Mouse (Mus musculus): ENCODE measurements around the gene Zfp386.
A peak's percentile ranks its signal among the peaks of the same experiment; 100 is the strongest.
"Not testable (repeated sequence)": the region's sequence is repeated elsewhere in the genome, so short reads cannot be mapped to it uniquely, and the experiment has no call there.

The Zfp386 gene

GRCm38 (mm10) chr12:116047440-116048377 lies at the start of gene Zfp386:
Gene Zfp386 (plus strand): TSS chr12:116047724.
- peak; percentile 93 for DNase-seq (ENCODE audit: low spot score)

- DNase-seq (ENCODE audit: low spot score): not testable (repeated sequence)
Observed at GRCm38 (mm10) chr12:115999784-116000183, 47.7 kb upstream of the Zfp386 start.

DNA sequence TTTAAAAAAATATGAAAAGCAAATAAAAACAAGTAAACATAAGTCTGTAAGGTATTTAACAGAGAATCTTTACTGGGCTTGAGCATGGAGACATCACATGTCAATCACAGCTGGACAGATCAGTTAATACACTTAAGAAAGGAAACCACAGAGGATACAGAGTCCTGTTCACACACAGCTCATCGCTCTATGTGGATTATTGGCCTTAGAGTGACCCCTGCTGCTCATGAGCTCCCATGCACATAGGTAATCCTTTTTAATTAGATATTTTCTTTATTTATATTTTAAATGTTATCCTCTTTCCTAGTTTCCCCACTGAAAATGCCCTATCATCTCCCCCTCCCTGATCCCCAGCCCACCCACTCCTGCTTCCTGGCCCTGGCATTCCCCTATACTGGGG lies 44.6 kb upstream of the Zfp386 start:
- not testable (repeated sequence) for DNase-seq (ENCODE audit: low spot score)

GRCm38 (mm10) chr12:116010812-116011211 lies 36.7 kb upstream of the Zfp386 start:
- DNase-seq (ENCODE audit: low spot score): no peak

- peak; percentile 42 for DNase-seq (ENCODE audit: low spot score)
Observed at GRCm38 (mm10) chr12:116028095-116028494, 19.4 kb upstream of the Zfp386 start.

GRCm38 (mm10) chr12:116035346-116035745 lies 12.2 kb upstream of the Zfp386 start:
- no peak for DNase-seq (ENCODE audit: low spot score)

DNA sequence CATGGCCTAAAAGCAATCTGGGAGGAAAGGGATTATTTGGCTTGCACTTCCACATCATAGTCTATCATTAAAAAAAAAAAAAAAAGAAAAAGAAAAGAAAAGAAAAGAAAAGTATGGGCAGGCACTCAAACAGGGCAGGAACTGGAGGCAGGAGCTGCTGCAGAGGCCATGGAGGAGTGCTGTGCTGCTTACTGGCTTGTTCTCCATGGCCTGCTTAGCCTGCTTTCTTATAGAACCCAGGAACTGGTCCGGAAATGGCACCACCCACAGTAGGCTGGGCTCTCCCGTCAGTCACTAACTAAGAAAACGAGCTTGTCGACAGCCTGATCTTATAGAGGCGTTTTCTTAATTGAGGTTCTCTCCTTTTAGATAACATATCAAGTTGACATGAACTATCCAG lies 2.7 kb upstream of the Zfp386 start:
- DNase-seq (ENCODE audit: low spot score): no peak

GRCm38 (mm10) chr12:116048766-116049165 lies 1.2 kb downstream of the Zfp386 start:
- DNase-seq (ENCODE audit: low spot score): no peak

- no peak for DNase-seq (ENCODE audit: low spot score)
Observed at GRCm38 (mm10) chr12:116049236-116049635, 1.7 kb downstream of the Zfp386 start.

- DNase-seq (ENCODE audit: low spot score): peak; percentile 29
Observed at GRCm38 (mm10) chr12:116049701-116050100, 2.2 kb downstream of the Zfp386 start.

- no peak for DNase-seq (ENCODE audit: low spot score)
Observed at GRCm38 (mm10) chr12:116054342-116054741, 6.8 kb downstream of the Zfp386 start.

DNA sequence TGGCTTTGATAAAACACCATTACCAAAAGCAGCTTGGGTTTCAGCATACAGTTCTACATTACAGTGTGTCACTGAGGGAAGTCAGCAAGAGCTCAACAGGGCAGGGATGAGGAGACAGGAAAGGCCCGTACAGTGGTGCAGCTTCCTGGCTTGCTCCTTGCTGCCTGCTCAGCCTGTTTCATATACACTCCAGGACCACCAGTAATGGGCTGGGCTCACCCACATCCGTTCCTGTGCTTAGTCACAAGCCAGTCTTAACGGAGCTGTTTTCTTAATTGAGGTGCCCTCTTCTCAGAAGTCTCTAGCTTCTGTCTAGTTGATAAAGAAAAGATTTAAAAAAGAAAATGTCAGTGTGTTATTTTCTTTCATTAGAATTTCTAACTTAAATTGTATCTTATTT lies 8.6 kb downstream of the Zfp386 start:
- no peak for DNase-seq (ENCODE audit: low spot score)

DNA sequence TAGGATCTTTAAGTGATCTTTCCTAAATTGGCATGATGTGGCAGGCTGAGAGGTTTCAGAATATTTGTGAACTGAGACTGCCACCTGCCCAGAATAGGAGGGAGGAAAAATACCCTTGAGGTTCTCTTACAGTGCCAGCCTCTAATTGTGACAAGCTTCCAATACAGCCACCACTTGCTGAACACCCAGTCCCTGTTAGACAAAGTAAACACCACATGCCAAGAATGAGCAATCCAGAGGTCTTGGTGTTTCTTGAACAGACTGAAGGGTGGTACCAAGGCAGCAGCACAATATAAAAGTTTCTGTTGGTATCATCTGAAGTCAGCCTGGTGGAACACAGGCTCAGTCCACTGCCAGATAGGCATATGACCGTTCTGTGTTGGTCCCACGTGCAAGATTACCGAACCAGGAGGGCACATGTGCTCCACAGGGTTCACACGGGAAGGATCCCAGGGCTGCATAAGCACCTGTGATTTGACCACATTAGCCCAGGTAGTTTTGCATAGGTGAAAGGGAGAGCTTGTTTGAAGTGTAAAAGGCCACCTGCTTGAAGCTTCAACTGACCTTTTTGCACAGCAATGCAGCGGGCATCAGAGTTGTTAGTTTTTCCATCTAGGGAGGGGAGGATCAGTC lies 14.2 kb downstream of the Zfp386 start:
- no peak for DNase-seq (ENCODE audit: low spot score)

DNA sequence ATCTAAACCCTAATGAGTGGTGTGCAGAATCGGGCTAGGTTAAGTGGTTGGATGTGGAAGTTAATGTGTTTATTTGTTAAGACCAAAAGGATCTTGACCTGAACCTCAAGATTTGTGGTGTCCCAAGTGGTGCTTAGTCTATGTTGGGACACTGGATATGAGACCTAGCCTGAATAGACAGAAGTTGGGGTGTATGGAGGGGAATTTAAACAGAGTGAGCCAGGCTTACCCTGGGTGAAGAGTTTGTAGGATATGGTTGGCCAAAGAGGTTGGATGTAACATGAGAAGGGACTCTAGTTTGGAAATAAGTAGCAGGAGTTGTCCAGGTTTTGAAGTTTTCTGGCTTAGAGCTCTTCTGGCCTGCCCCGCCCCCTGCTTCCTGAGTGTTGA lies 14.7 kb downstream of the Zfp386 start:
- no peak for DNase-seq (ENCODE audit: low spot score)

DNA sequence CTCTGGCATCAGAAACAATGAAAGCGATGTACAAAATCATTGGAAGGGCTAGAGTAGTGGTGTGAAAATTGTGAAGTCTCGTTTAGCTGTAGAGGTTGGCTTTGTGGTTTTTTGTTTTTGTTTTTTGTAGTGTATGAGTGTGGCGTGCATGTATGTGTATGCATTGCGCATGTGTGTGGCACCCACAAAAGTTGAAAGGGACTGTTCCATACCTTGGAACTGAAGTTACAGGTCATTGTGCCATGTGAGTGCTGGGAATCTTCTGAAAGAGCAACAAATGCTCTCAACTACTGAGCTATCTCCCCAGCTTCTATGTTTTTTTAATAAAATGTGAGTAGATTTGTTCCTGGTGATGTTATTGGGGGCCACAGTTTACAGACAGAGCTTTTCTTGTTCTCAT lies 15.5 kb downstream of the Zfp386 start:
- no peak for DNase-seq (ENCODE audit: low spot score)

GRCm38 (mm10) chr12:116071023-116071422 lies 23.5 kb downstream of the Zfp386 start:
- DNase-seq (ENCODE audit: low spot score): no peak

DNA sequence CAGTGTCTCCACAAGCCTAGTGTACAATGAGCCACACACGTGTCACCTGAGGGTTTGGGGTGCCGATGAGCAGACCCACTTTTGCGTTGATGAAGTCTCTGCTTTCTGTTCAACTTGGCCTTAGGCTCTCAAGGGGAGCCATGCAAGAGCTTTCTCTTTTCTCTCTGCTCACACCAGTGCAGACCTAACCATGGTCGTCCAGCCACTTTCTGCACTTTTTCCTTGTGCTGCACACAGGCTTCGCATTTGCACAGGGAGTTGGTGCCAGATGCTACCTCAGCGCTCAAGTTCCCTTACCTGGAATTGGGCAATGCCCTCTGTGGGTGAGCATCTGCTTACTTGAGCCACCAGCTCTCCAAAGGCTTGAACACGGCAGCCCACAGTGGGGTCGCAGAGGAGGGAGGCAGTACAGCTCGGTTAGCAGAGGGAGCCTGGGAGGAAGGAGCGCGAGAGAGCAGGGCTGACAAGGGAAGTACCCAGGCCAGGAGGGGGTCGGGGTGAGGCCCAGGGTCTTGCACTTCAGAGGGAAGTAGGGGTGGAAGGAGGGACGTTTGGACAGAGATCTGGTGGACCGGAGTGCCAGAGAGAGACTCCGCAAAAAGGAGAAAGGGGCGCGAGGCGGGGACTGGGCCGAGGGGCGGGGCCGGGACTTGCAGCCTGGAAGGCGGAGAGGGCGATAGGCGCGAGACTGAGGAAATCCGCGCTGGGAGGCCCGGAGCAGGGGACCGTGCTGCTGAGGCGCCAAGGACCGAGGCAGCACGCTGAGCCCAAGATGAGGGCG lies 29.7 kb downstream of the Zfp386 start, which contains the start of gene Vipr2:
Gene Vipr2, plus strand, starts transcription at position 653 of the 781 bp plus-strand sequence.
- DNase-seq (ENCODE audit: low spot score): no peak

- no peak for DNase-seq (ENCODE audit: low spot score)
Observed at GRCm38 (mm10) chr12:116077855-116078366, 30.4 kb downstream of the Zfp386 start.

DNA sequence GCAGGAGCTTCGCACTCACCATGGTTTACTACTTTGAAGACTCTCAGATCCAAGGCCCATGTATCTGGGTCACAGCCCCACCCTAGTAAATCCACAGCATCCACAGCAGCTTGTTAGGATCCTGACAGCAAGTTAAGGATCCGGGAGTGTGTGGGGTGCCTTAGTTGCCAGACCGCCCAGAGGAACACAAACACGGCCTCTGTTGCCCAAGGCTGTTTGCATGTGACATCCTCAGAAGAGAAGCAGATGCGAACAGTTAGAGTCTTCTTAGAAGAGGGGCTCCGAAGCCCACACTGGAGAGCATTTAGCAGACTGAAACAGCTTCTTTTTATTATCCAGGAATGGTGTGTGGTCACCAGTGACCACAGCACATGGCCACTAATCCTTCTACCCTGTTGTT lies 35.6 kb downstream of the Zfp386 start:
- no peak for DNase-seq (ENCODE audit: low spot score)

- no peak for DNase-seq (ENCODE audit: low spot score)
Observed at GRCm38 (mm10) chr12:116084294-116084693, 36.8 kb downstream of the Zfp386 start.

DNA sequence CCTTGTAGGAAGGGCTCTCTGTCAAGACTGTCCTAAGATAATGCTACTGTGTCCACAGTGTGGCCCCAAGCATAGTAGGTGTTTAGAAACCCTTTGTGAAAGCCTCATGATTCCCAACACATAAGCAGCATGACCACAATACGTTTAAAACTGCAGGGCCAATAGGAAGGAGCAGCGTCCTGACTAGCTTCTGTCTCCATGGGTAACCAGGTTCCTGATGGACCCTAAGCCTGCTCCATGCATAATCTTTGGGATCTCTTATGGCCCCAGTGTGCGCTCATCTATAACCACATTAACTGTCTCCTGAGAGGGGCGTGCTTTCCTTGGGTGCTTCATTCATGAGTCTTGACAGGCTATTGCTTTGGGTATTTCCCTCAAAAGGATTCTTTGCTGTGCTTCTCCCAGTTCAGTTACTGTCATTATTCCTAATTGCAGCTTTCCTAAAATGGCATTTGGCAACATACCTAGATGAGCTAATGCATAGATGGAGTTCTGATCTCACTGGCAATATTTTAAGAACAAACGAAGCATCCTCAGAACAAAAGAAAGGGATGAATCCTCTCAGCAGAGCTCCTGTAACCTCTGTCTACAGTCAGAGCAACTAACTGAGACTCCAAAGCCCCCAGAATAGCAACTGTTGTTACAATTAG lies 39.6 kb downstream of the Zfp386 start:
- DNase-seq (ENCODE audit: low spot score): no peak

DNA sequence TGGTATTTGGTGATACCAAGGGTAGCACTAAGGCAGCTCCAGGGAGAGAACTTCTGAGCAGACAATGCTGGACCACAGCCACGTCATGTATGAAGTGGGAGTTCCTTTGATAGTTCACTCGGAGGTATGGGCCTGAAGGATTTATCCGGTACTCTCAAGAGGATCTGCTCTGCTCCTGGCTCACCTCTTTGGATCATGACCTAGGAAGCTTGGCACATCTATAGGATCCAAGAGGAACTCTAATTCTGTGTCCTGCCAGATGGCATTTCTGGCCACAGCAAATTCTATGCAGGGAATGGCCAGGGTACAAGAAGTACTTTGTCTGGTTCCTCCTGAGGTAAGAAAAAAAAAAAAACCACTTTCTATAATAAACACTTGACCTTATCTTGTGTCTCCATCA lies 42.3 kb downstream of the Zfp386 start:
- DNase-seq (ENCODE audit: low spot score): no peak
